Mouse (Mus musculus) heart, adult 18-20 months (tissue): ENCODE measurements around the gene Vegfb. TPM values are rescaled to one million over a fixed set of nuclear protein-coding genes. Genes with fewer than 3 reads are reported as not detected.
A peak's percentile ranks its signal among the peaks of the same experiment; 100 is the strongest.

ENCODE experiments used
- DNase-seq, 2 experiments: peaks; one replicate each; pipeline ENCODE4 v3.0.0; 2021 to 2022; ENCODE audit warnings: mixed read lengths in 1 of 2
- total RNA-seq, 2 experiments: library from RNA; stranded (reverse); gene quantifications; 2 replicates each; pipeline ENCODE4 v1.2.3; 2021

Vegfb gene
- total RNA-seq, 2 experiments from 2014 or later = 462 to 481 TPM

DNA sequence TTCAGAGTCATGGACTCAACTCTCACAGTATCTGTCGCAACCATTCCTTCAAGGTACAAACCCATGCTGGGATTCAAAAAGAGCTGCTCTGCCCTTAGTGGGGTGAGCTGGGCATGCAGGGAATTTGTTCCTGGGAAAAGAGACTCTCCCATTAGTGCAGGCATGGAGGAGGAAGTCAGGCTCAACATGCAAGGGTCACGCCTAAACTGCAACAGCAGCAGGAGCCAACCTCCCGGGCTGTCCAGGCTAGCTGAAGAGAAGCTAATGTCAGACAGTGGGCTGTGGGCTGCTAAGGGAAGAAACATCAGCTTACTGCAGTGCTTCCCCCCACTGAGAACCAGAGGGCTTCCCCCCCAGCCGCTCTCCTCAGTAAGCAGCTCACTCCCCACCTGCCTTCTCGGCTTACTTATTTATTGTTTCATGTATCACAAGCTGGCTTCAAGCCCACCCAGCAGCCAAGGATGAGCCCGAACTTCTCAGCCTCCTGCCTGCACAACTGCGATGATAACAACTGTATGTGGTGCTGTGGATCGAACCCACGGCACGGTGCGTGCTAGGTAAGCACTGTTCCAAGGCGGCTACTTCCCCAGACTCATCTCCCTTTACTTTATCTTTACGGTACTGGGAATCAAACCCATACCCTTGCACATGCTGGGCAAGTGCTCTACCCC, 15.1 kb downstream of the Vegfb start:
- no peak for DNase-seq

DNA sequence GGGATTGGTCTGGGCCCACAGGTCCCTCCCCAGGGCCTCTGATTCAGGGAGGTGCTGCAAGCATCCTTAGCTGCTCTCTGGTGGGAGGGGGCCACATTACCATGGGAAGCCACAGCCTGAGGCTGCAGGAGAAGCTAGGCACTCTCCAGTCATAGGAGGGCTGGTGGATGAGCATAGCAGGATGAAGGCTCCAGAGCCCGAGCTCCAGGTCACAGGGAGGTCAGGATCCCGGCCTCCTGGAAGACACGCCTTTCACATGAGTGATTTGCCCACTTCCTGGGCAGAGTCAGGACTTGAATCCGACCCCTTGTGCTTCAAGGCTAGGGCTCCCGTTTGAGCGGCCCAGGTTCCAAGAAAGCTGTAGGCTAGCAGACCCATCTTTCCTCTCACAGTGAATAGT, 15.8 kb downstream of the Vegfb start:
- no peak for DNase-seq

DNA sequence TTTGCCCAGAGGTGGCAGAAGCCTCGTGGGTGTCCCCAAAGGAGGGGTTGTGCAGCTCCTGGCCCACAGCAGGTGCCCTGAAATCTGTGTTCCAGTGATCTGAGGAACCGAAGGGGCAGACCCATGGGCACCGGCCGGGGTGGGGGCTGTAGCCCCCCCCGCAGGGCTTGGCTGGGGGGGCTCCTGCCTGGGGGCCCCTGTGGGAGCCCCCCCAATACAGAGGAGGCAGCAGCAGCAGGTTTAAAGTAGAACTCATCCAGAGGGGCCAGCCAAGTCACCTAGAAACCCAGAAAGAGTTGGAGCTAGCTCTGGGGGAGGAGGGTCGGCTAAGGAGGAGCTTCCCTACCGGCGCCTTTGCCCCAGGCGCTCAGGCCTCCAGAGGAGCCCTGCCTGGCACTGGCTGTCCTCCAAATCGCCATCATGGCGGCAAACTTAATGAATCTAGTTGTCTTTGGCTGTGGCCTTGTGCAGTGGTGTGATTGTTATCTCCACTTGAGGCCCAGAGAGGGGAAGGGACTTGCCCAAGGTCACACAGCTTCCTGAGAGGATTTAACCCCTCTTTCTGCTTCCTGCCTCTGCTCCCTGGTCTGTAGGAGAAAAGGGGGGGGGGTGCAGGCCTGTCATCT, 16.9 kb downstream of the Vegfb start:
- DNase-seq = no peak

DNA sequence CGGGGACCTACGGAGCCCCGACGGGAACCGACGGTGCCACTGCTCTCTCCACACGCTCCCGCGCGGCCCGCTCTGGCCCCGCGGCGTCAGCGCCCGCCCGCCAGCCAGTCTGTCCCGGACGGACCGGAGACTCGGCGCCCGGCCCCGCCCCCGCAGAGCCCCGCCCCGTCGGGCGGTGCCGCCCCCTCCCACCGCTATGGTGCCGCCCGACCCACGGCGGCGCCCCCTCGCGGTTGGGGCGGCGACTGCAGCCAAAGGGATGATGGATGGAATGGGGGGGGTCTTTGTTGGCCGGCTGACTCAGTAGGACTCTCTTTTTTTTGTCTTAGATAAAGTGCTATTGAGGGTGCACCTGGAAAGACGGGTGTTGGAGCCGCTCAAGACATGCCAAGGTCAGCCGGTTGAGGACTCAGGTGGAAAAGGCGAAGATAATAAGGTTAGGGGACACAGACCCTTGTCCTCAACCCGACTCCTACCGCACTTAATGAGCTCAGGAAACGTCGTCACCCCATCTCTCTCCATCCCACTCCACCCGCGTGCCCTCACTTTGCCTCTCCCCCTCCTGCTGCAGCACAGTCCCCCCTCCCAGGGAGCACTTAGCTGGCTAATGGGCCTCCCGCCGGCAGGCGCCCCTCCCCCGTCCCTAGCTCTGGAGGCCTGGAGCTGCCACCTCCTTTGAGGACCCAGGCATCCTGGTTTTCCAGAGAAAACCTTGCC, 17.6 kb downstream of the Vegfb start:
- peak; percentile 82 for DNase-seq

DNA sequence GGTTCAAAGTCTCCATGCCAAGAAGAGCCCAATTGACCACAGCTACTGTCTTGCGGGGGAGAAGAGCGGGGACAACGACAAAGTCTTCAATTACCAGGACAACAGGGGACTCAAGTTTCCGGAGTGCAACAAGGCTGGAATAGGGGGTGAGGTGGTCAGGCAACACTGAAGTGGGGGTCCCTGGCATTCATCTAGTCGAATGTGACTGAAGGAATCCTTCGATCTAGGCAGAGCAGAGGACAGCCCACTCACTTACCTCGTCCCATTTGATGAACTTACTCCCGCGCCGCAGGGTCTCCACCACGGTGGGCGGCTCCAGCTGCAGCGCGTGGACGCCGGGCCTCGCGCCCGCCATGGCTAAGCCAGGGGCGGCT, 18.2 kb downstream of the Vegfb start:
- DNase-seq = no peak

DNA sequence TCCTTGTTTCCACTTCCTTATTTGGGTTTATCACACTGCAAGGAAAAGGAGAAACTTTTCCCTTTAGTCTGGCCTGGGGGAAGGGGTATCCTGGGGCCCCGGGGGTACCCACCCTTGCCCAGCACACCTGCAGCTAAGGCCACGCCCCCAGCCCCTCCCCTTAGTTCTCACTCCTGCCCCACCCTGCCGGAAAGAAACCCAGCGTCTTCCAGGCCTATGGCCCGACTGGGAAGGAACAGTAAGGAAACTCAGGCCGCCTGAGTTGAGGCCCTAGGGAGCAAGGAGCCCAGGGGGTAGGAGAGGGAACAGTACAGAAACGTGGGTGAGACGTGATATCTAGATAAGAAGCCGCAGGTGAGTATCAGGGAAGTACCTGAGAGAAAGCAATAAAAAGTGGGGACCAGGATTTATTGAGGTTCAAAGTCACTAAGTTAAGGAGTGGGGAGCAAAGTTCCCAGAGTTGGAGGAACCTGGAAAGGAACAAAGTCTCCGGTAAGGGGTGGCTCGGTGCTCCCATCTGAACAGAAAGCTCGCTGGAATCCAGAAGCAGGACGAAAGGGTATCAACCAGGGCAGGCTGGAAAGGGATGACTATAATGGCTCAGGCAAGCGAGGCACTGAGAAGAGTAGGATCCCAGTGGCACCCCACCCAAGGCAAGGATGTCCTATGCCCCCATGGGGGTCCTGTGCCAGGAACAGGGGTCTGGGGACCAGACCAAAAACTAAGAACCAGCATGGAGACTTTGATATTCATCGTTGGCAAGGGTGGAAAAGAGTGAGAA, 18.8 kb downstream of the Vegfb start:
- peak in 1 of 2 experiments; percentile 44 for DNase-seq

DNA sequence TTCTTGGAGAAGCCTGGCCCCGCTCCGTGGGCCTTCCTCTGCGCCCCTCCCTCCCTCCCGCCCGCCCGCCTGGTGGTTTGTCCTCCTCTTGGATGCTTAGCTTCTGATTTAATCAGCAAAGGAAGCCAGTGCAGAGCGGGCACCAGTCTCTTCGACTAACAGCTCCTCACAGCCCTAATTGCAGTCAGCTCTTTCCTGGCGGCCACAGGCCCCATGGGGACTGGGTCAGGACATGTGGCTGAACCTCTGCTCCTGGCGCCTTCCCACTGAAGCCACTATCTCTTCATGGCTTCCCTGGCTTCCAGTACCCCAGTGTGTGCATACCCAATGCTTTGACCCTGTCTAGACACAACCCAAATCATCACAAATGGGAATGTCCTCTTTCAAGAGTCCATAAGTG, 31.0 kb downstream of the Vegfb start:
- no peak for DNase-seq

DNA sequence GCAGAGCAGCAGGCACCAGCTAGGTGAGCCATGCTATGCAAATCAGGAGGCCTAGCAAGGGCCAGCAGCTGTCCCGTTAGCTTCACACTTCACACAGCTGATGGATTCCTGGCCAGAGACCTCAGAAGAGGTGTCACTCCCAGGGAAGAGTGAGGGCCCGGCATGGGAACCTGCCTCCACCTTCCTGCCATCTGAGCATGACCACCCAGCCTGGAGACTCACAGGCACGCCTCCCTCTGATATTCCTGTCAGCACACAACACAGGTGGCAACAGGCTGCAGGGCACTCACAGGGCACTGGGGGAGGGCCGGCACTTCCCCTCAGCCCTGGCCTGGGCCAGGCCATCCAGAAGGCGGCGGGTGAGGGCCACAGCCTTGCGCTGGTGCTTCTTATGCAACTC, 32.0 kb downstream of the Vegfb start:
- peak in 1 of 2 experiments; percentile 40 for DNase-seq

DNA sequence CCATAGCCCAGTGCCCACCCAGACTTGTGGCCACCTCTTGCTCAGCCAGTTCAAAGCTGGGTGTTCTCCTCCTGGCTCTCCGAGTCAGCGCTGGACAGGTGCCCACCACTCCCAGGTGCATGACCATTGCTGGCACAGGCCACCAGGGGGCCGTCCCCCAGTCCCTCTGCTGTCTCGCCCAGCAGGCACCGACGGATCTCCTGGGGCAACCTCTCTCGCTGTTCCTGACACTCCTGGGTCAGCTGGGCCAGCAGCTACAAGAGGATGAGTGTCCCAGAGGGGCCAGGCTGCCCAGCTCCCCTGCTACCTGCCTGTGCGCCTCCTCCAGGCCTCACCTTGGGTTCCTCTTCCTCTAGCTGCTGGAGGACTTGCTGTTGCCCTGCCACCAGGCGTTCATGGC, 33.4 kb downstream of the Vegfb start:
- no peak for DNase-seq

DNA sequence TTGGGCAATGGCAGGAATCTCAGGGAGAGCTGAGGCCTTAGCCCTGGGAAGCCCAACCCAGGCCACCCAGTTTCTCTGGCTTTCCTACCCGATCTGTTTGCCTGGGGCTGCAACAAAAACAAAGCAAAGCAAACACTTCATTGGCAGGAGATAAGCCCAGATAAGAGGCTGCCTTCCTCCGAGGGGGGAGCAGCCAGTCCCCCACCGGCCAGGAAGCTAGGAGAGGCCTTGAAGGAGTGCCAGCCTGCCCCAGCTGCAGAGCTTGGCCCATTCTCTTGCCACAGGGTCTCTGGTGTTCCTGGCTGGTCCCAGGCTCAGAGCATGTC, 34.8 kb downstream of the Vegfb start:
- DNase-seq = peak; percentile 69 to 78

DNA sequence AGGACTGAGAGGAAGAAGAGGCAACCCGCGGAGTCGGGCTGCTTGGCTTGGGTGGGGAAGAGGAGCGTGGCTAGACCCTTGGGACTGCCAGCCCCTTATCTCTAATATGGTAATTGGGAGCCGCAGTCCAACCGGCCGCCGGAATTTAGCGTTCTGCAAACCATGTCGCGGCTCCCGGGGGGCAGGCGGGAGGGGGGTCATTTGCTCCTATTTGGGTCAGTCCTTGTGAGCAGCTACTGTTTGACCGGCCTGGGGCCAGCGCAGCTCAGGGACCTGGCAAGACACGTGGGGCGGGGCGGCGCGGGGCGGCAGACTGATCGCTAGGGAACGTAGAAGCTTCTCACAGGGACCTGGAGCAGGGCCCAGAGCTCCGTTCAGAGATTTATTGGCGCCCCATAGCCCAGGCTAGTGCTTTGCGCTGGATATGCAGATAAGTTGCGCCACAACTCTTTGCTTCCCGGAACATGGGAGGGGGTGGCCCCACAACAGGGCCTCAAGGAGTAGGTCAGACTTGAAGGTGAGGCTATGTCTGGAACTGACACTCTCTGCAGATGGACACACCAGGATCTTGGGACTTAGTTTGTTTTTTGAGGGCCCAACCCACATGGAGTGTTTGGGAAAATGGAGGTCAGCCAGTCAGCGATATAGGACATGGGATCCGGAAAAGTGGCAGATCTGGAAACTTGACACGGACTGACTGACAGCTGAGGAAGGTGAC, 35.3 kb downstream of the Vegfb start:
- peak; percentile 92 to 93 for DNase-seq

DNA sequence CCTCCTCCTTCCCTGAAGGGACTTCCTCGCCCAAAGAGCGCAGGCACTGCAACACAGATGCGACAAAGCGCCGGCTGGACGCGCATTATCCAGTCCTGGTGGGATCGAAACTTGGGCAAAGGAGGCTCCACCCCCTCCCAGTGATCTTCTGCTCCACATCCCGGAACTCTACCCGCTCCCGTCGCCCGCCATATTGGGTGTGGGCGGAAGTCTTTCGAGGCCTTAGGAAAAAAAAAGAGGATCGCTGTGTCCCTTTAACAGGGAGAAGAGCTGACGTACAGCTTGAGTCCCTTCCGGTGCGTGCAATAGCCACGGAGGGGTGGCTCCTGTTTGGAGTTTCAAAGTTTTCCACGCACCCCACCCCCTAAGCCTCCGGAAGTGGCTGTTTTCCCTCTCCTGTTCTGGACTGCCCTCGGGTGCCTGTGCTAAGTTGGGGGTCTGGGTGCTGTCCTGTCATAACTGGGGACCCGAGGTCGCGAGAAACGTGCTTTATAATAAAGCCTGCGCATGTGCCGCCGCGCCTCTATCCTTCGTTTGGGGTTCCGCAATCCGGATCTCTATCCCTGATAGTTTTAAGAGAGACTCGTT, 36.0 kb downstream of the Vegfb start:
- DNase-seq = peak; percentile 98 to 99

DNA sequence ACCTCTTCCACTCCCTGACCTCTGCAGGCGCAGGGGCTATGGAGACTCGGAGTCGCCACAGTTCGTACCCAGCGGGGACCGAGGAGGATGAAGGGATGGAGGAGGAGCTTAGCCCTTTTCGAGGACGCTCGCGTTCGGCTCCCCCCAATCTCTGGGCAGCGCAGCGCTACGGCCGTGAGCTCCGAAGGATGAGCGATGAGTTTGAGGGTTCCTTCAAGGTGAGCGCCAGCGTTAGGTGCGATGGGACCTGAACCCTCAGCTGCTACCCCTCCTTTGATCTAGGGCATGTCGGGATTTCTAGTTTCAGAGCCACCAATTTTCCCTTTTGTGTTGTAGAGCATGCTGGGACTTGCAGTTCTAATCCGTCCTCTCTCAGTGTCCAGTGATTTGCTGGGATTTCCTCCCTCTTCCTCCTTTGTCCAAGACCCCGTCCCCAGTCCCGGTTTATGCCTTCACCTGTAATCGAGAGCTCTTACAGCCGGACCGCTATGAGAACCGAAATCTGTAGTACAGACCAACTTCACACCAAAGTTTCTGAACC, 36.8 kb downstream of the Vegfb start:
- DNase-seq = peak; percentile 72 to 78

DNA sequence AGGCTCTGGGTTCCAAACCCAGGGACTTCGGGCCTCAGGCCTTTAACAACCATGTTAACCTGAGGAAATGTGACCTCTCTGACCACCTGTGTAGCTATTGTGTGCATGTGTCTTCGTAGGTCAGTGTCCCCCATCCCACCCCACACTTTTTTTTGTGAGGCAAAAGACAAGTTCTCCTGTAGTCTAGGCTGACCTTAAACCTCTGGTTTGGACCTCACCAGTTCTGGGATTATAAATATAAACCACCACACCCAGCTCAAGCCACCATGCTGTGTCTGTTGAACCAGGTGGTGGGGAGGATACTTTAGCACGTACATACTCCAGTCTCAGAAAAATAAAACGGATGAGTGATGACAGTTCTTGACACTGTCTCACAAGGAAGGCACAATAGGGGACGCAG, 37.5 kb downstream of the Vegfb start:
- no peak for DNase-seq

DNA sequence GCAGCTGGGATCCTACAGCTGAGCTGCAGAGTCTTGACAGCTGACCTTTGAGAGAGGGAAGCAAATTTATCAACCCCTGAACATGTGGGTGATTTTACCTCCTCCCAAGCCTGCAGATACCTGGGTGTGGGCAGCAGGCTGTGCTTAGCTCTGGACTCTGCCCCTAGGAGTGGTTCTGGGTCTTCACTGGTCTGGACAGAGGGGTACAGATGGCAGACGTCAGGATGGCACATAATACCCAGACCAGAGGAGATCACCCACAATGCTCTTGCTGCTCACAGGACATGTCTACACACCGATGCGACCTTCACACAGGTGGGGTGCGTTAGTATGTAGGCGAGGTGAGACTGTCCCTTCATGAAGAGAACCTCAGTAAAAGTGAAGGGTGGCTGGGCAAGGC, 37.9 kb downstream of the Vegfb start:
- no peak for DNase-seq

DNA sequence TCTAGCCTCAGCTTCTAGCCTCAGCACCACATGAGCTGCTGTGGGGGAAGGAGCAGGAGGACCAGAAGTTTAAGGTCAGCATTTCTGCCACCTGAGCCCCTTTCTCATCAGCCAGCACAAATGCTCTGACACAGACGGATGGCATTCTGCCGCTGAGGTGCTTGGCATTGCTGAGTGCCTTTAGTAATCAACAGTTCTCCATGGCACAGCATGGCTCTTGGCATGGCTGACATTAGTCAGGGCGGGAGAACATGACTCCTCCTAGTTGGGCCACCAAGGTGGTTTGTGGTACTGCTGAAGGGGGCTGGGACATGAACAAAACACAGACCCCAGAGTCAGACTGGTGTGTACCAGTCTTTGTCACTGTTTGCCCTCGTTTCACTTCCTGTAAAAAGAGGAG, 39.3 kb downstream of the Vegfb start:
- no peak for DNase-seq

DNA sequence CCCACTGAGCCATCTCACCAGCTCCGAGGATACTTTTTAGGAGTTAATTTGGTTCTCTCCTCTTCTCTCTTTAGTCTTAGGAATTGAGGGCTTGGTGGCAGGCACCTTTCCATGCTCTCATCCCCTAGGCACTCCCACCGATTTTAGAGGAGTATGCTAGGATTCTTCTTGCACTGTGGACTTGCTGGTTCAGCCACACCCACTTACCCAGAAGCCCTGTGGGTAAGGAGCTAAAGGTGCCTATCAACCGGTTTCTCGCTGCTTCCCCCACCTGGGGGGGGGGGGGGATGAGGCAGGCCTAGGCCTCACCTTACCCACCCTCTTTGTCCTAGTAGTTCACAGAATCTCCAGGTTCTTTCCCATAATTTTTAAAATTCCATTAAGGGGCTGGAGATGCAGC, 39.7 kb downstream of the Vegfb start:
- no peak for DNase-seq

DNA sequence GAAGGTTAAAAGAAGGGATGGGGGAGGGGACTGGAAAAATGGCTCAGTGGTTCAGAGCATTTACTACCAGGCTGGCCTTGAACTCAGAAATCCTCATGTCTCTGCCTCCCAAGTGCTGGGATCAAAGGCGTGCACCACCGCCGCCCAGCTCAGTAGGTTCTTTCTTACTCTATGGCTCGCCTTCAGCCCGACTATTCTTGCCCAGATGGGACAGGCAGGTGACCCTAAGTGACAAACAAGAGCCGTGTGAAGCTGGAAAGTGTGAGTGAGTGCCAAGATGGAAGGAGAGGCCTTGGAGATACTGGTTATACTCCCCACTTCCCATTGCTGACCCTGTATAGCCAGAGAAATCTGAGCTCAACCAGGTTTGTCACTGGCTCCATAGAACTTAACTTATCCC, 43.7 kb downstream of the Vegfb start:
- DNase-seq = no peak

DNA sequence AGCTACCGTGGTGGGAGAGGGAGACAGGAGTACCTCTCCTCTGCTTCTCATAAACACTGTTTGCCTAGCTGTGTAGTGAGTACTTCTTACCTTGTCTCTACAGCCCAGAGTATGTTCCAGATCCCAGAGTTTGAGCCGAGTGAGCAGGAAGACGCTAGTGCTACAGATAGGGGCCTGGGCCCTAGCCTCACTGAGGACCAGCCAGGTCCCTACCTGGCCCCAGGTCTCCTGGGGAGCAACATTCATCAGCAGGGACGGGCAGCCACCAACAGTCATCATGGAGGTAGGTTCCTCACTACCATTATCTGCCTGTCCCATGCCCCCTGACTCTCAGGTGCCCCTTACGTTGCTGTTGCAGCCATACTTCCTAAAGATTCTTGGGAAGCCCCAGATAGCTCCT, 44.7 kb downstream of the Vegfb start:
- DNase-seq = no peak

DNA sequence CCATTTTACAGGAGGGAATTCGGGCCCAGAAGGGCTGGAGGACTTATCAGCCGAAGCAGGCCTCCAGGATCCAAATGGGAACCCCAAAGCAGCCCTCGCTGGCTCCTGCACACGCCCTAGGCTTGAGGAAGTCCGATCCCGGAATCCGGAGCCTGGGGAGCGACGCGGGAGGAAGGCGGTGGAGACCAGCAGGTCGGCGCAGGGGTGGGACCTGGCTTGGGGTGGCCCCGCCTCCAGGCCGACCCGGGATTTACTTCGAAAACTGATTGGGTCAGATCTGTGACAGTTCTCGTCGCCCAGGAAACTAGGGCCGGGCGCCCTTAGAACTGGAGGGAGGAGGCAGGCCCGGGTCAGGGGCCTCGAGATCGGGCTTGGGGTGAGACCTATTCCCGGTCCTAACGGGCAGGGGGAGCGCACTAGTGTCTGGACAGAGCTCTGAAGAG, 45.2 kb downstream of the Vegfb start, which contains the start of gene Gpr137:
TSS of gene Gpr137 (minus strand) at position 232 of the 443 bp plus-strand sequence.
- DNase-seq = peak; percentile 95 to 99
